Mouse (Mus musculus) liver, embryonic 13.5 days (tissue): ENCODE data around the gene Cfap61. TPM values are rescaled to one million over a fixed set of nuclear protein-coding genes. Genes with fewer than 3 reads are reported as not detected.
"Not testable (repeated sequence)": the region's sequence is repeated elsewhere in the genome, so short reads cannot be mapped to it uniquely, and the experiment has no call there.

ENCODE experiments used
- ATAC-seq: fragments of 200-750 bp; cut with Nextera tagmentation; 2 replicates; pipeline ENCODE4 v1.8.0; 2017; ENCODE audit warnings: low read depth, mild to moderate bottlenecking, moderate number of reproducible peaks, moderate library complexity
- DNase-seq: peaks from one replicate; pipeline ENCODE4 v3.0.0; 2022
- H3K27ac ChIP-seq: fragments of 300-500 bp; sonication (generic); 2 replicates; pipeline ENCODE4 v1.5.1; 2015; ENCODE audit warnings: moderate library complexity, mild to moderate bottlenecking, inconsistent platforms
- H3K27me3 ChIP-seq: fragments of 300-500 bp; sonication (generic); 2 replicates; pipeline ENCODE4 v1.6.1; 2015; ENCODE audit warnings: mild to moderate bottlenecking, inconsistent platforms
- H3K36me3 ChIP-seq: fragments of 300-500 bp; sonication (generic); 2 replicates; pipeline ENCODE4 v1.6.1; 2015; ENCODE audit warnings: mild to moderate bottlenecking, inconsistent platforms
- H3K4me1 ChIP-seq: fragments of 300-500 bp; sonication (generic); replicated peaks from 2 replicates; pipeline ENCODE4 v1.6.1; 2015; ENCODE audit warnings: inconsistent platforms
- H3K4me2 ChIP-seq: fragments of 300-500 bp; sonication (generic); 2 replicates; pipeline ENCODE4 v1.6.1; 2015; ENCODE audit warnings: inconsistent platforms, mild to moderate bottlenecking, moderate library complexity
- H3K4me3 ChIP-seq: fragments of 300-500 bp; sonication (generic); replicated peaks from 2 replicates; pipeline ENCODE4 v1.5.1; 2015; ENCODE audit warnings: mild to moderate bottlenecking, inconsistent platforms
- H3K9ac ChIP-seq: fragments of 300-500 bp; sonication (generic); 2 replicates; pipeline ENCODE4 v1.6.1; 2015; ENCODE audit warnings: mild to moderate bottlenecking, inconsistent platforms
- H3K9me3 ChIP-seq: fragments of 300-500 bp; sonication (generic); replicated peaks from 2 replicates; pipeline ENCODE4 v1.6.1; 2016; ENCODE audit warnings: inconsistent platforms
- WGBS: fragments of 180-500 bp; shearing (Covaris S2); methylation state at CpG from one replicate; pipeline ENCODE4 v1.1.7; 2015; ENCODE audit not compliant: insufficient replicate concordance; 5-methylcytosine and 5-hydroxymethylcytosine counted together
- polyA plus RNA-seq: library from polyadenylated mRNA; unstranded; fragments of >200 nt; fragmentation: Nextera tagmentation; extraction: Ambion mirVana; gene quantifications from 2 replicates; pipeline ENCODE4 v1.2.1, GENCODE M21; 2015

Cfap61 gene
- polyA plus RNA-seq, 1 experiment from 2014 or later = 0.10 TPM

DNA sequence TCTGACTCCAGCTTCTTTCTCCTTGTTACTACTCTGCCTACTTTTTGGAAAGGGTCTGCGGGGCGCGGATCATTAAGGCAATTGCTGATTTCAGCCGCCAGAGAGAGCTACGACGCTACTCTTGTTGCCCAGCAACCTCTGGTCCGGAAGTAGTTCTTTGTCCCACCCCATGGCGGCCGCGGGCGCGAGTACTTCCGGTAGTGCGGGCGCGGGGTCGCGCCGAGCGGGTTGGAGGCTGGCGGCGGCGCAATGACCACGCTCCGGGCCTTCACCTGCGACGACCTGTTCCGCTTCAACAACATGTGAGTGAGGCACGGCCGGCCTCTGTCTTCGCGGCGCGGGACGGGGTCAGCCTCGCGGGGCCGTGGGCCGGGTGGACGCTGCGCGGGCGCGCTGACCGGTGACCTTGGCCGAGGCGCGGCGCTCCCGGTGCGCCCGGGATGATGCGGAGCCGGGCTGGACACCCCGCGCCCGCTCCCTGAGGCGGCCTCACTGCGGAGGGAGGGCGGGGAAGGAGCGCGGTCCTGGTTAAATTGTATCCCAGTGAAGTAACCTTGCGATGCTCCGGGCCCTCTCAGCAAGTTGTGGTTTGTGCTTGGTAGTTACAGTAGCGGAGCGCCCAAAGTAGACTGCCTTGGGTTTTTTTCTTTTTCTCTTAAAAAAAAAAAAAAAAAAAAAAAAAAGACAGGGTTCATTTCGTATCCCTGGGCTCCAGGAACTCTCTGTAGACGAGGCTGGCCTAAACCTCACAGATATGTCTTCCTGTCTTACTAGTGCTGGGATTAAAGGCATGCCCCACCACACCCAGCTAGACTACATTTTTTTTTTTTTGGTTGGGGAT, 31.3 kb upstream of the Cfap61 start:
- Histone ChIP-seq H3K27me3 (no peaks in the 10 kb centered on the region), H3K36me3 (peaks cover 7% of the 10 kb centered on the region; the same call in 1 of the 2 replicates), H3K9ac (peak overlapping the region; percentile 90), H3K27ac (peak overlapping the region; percentile 80), H3K4me3 (peak overlapping the region; percentile 96), H3K4me1 (peaks cover 25% of the 10 kb centered on the region), H3K4me2 (peak overlapping the region; percentile 73), H3K9me3 (no peaks in the 10 kb centered on the region)
- peak; percentile 77 for DNase-seq
- ATAC-seq = peak; percentile 95
- under 1% methylated on average over 68 of the region's 68 CpGs for WGBS

DNA sequence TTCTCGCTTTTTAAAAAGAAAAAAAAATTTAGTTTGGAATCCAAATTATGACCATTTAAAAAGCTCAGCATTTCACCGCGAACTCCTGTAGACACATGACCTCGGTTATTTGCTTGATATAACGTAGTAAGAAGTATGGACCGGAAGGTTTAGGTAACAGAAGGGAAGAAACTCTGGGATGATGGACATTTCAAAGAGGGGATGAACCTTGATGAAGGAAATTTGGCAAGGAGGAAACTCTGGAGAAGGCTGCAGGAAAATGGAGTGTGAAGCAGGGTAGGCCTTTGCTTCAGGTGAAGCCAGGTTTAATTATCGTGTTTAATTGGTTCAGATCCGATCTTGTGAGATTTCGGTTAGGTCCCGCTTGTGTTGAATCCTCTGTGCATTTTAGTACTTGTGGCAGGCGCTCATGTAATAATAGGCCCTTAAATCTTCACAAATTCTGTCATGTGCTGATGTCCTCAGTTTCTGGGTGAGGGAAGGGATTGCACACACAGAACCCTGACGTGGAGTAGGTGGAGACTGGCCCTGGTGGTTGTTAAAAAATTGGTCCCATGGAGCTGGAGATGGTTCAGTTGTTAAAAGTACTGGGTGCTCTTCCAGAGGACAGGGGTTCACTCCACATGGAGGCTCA, 30.5 kb upstream of the Cfap61 start:
- Histone ChIP-seq H3K4me2 (peak overlapping the region; percentile 73), H3K36me3 (peaks cover 13% of the 10 kb centered on the region), H3K9ac (peak overlapping the region; percentile 90), H3K9me3 (no peaks in the 10 kb centered on the region), H3K4me1 (peaks cover 25% of the 10 kb centered on the region), H3K4me3 (peak overlapping the region; percentile 96), H3K27ac (no peak overlapping the region; the same call in 1 of the 2 replicates), H3K27me3 (no peaks in the 10 kb centered on the region)
- no peak for ATAC-seq
- no peak for DNase-seq
- 28% methylated on average over 12 of the region's 12 CpGs for WGBS

- Histone ChIP-seq H3K27me3 (no peaks in the 10 kb centered on the region), H3K36me3 (peaks cover 21% of the 10 kb centered on the region), H3K9ac (no peak overlapping the region), H3K4me2 (peak overlapping the region; percentile 73; the same call in 1 of the 2 replicates), H3K9me3 (no peaks in the 10 kb centered on the region), H3K4me1 (peaks cover 25% of the 10 kb centered on the region), H3K27ac (no peak overlapping the region), H3K4me3 (no peak overlapping the region)
- DNase-seq = no peak
- WGBS = 69% methylated on average over 6 of the region's 6 CpGs
- no peak for ATAC-seq
These were observed 29.4 kb upstream of the Cfap61 start for GRCm38 (mm10) chr2:145905156-145905555.

DNA sequence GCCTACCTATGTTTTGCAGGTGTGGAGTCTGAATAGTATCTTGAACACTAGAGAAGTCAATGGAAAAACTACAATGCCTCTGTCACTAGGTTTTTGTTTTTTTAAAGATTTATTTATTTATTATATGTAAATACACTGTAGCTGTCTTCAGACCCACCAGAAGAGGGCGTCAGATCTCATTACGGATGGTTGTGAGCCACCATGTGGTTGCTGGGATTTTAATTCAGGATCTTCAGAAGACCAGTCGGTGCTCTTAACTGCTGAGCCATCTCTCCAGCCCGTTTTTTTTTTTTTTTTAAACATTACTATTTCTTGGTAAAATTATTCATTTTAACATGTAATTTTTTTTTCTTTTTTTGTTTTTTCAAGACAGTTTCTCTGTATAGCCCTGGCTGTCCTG, 28.7 kb upstream of the Cfap61 start:
- H3K27me3 ChIP-seq, H3K9me3 ChIP-seq, H3K4me2 ChIP-seq, H3K27ac ChIP-seq, H3K9ac ChIP-seq, ATAC-seq, DNase-seq, H3K4me3 ChIP-seq: not testable (repeated sequence)
- Histone ChIP-seq H3K36me3 (peaks cover 28% of the 10 kb centered on the region), H3K4me1 (peaks cover 25% of the 10 kb centered on the region)
- WGBS = 33% methylated on average over 4 of the region's 4 CpGs

- 82% methylated on average over 8 of the region's 8 CpGs for whole genome bisulfite sequencing
- Histone ChIP-seq H3K36me3 (peaks cover 89% of the 10 kb centered on the region), H3K9me3 (no peaks in the 10 kb centered on the region), H3K4me1 (no peaks in the 10 kb centered on the region), H3K27ac (no peak overlapping the region), H3K9ac (no peak overlapping the region), H3K4me2 (no peak overlapping the region), H3K27me3 (no peaks in the 10 kb centered on the region), H3K4me3 (no peak overlapping the region)
- ATAC-seq (no peak), DNase-seq (no peak)
These were observed 13.5 kb upstream of the Cfap61 start for GRCm38 (mm10) chr2:145920941-145921650.

- ATAC-seq = no peak
- H3K27ac ChIP-seq = no peak overlapping the region
- no peak overlapping the region for H3K9ac ChIP-seq
- H3K36me3 ChIP-seq = peaks cover 8% of the 10 kb centered on the region
- H3K4me2 ChIP-seq = no peak overlapping the region
- DNase-seq = no peak
- no peaks in the 10 kb centered on the region for H3K9me3 ChIP-seq
- H3K4me3 ChIP-seq = no peak overlapping the region
- peaks cover 16% of the 10 kb centered on the region for H3K4me1 ChIP-seq
- 62% methylated on average over 8 of the region's 8 CpGs for WGBS
- H3K27me3 ChIP-seq = no peaks in the 10 kb centered on the region
These were observed 2.4 kb downstream of the Cfap61 start for GRCm38 (mm10) chr2:145936975-145937374.

DNA sequence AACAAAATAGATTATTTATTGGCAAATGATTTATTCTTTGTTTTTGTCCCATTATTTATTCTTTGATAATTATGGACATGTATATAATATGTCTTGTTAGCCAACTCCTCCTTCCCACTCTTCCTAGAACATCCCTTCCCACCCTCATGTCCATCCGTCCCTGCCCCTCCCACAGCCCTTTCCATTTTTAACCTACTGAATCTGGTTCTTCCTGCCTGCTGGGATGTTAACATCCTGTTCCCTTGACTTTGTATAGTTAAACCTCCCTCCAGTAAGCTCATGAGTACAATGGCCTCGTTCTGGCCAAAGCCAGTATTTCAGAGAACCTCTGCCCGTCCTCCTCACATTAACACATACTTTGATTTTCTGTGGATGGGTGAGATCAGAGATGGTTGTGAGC, 6.8 kb downstream of the Cfap61 start:
- Histone ChIP-seq H3K27ac (no peak overlapping the region), H3K9ac (no peak overlapping the region), H3K4me1 (no peaks in the 10 kb centered on the region), H3K4me3 (no peak overlapping the region), H3K36me3 (no peaks in the 10 kb centered on the region), H3K4me2 (no peak overlapping the region), H3K27me3 (no peaks in the 10 kb centered on the region), H3K9me3 (no peaks in the 10 kb centered on the region)
- 35% methylated on average over 3 of the region's 3 CpGs for WGBS
- no peak for DNase-seq
- no peak for ATAC-seq

DNA sequence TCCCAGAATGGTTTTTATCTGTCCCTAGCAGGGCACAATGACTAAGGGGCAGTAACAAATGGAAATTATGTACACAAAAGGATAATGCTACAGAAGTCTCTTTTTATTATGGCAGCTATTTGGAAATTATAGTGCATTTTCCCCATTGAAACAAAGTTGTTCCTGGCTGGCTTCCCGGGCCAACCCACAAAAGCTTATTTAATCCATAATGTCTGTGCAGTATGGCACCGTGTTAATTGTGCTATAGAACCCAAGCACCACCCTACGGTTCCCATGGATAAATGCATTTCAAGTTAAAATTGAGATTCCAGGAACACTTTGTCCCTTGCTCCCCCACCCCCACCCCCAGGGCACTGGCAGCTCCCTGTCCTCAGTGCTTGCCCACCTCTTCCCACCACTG, 9.7 kb downstream of the Cfap61 start:
- Histone ChIP-seq H3K4me2 (no peak overlapping the region), H3K9ac (no peak overlapping the region), H3K9me3 (no peaks in the 10 kb centered on the region), H3K4me3 (no peak overlapping the region), H3K36me3 (no peaks in the 10 kb centered on the region), H3K27ac (no peak overlapping the region), H3K27me3 (no peaks in the 10 kb centered on the region), H3K4me1 (no peaks in the 10 kb centered on the region)
- no peak for ATAC-seq
- 79% methylated on average over 3 of the region's 3 CpGs for WGBS
- no peak for DNase-seq

- Histone ChIP-seq H3K36me3 (no peaks in the 10 kb centered on the region), H3K27ac (no peak overlapping the region), H3K4me1 (no peaks in the 10 kb centered on the region), H3K4me3 (no peak overlapping the region), H3K4me2 (no peak overlapping the region), H3K27me3 (0 out of 2 replicates have a peak, but pooled peaks cover 2% of the 10 kb centered on the region), H3K9ac (no peak overlapping the region), H3K9me3 (no peaks in the 10 kb centered on the region)
- no peak for DNase-seq
- 66% methylated on average over 7 of the region's 7 CpGs for WGBS
- no peak for ATAC-seq
These were observed 13.9 kb downstream of the Cfap61 start for GRCm38 (mm10) chr2:145948402-145948954.

GRCm38 (mm10) chr2:145949475-145950068, 15.0 kb downstream of the Cfap61 start:
- Histone ChIP-seq H3K4me1 (no peaks in the 10 kb centered on the region), H3K27me3 (0 out of 2 replicates have a peak, but pooled peaks cover 2% of the 10 kb centered on the region), H3K4me3 (no peak overlapping the region), H3K4me2 (no peak overlapping the region), H3K36me3 (no peaks in the 10 kb centered on the region), H3K27ac (no peak overlapping the region), H3K9me3 (no peaks in the 10 kb centered on the region), H3K9ac (no peak overlapping the region)
- DNase-seq (no peak), ATAC-seq (no peak)
- 65% methylated on average over 11 of the region's 11 CpGs for WGBS

DNA sequence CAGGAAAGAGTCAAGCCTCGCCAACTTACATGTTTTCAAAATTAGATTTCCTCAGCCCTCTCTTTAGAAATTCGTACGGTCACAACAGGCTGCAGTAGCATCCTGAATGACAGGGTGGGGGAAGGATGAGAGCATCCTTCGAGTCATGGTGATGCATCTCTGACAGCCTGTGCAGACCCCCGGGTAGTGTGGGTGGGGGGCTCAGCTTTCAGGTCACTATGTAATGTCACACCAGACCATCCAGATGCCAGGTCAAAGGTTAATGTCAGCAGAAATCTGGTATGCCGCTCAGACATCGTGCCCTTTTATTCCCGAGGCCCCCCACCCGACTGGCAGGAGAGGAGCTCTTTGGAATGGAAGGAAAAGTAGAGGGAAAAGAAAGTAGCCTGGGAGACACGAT, 15.7 kb downstream of the Cfap61 start:
- DNase-seq = no peak
- H3K36me3 ChIP-seq = no peaks in the 10 kb centered on the region
- H3K27ac ChIP-seq = no peak overlapping the region
- ATAC-seq = no peak
- no peak overlapping the region for H3K4me3 ChIP-seq
- H3K27me3 ChIP-seq = 0 out of 2 replicates have a peak, but pooled peaks cover 2% of the 10 kb centered on the region
- no peaks in the 10 kb centered on the region for H3K4me1 ChIP-seq
- H3K4me2 ChIP-seq = no peak overlapping the region
- H3K9me3 ChIP-seq = no peaks in the 10 kb centered on the region
- WGBS = 52% methylated on average over 10 of the region's 10 CpGs
- H3K9ac ChIP-seq = no peak overlapping the region
